Mouse (Mus musculus): ENCODE results near the gene Fam166b.

DNA sequence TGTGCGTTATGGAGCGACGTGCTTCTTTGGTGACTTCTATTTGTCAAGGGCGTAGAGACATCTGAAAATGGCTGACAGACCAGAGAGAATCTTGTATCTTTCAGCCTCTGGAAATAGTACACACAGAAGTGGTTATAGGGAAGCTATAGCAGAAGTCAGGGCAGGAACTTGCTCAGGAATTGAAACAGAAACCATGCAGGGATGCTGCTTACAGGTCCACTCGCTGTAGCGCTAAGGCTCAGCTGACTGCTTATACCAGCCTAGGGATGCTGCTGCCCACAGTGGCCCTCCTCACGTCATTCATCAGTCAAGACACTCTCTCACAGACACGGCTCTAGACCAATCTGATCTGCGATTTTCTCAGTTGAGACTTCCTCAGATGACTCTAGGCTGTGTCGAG lies 41.4 kb upstream of the Fam166b start:
- no peak for TF ChIP-seq POLR2A (IDR thresholded peaks at IDR 0.05; ENCODE audit: control insufficient read depth, low read depth, low read length)
- TF ChIP-seq CTCF (IDR thresholded peaks at IDR 0.05; ENCODE audit: control insufficient read depth, insufficient read depth, insufficient replicate concordance, low read depth, low read length), result no peak
